Mouse (Mus musculus) heart, embryonic 15.5 days (tissue): Measurements from ENCODE around the gene Foxn3. TPM values are rescaled to one million over a fixed set of nuclear protein-coding genes. Genes with fewer than 3 reads are reported as not detected.

Source experiments
- ATAC-seq: fragments of 200-750 bp; cut with Nextera tagmentation; replicated peaks from 2 replicates; pipeline ENCODE4 v1.8.0; 2017; ENCODE audit warnings: low read depth, moderate TSS enrichment; ENCODE audit not compliant: insufficient number of reproducible peaks, insufficient read depth, low FRiP score
- H3K27ac ChIP-seq: fragments of 300-500 bp; sonication (generic); 2 replicates; pipeline ENCODE4 v1.5.1; 2015; ENCODE audit warnings: mild to moderate bottlenecking, inconsistent platforms
- H3K27me3 ChIP-seq: fragments of 300-500 bp; sonication (generic); 2 replicates; pipeline ENCODE4 v1.6.1; 2015; ENCODE audit warnings: inconsistent platforms
- H3K36me3 ChIP-seq: fragments of 300-500 bp; sonication (generic); 2 replicates; pipeline ENCODE4 v1.6.1; 2015; ENCODE audit warnings: mild to moderate bottlenecking, inconsistent platforms
- H3K4me1 ChIP-seq: fragments of 300-500 bp; sonication (generic); replicated peaks from 2 replicates; pipeline ENCODE4 v1.6.1; 2015; ENCODE audit warnings: inconsistent platforms
- H3K4me2 ChIP-seq: fragments of 300-500 bp; sonication (generic); 2 replicates; pipeline ENCODE4 v1.6.1; 2015; ENCODE audit warnings: inconsistent platforms, mild to moderate bottlenecking, moderate library complexity
- H3K4me3 ChIP-seq: fragments of 300-500 bp; sonication (generic); 2 replicates; pipeline ENCODE4 v1.5.1; 2015; ENCODE audit warnings: mild to moderate bottlenecking, inconsistent platforms
- H3K9ac ChIP-seq: fragments of 300-500 bp; sonication (generic); 2 replicates; pipeline ENCODE4 v1.6.1; 2015; ENCODE audit warnings: mild to moderate bottlenecking, inconsistent platforms
- H3K9me3 ChIP-seq: fragments of 300-500 bp; sonication (generic); replicated peaks from 2 replicates; pipeline ENCODE4 v1.6.1; 2016; ENCODE audit warnings: inconsistent platforms
- WGBS: fragments of 180-500 bp; shearing (Covaris S2); methylation state at CpG from one replicate; pipeline ENCODE4 v1.1.7; 2015; ENCODE audit warnings: mixed read lengths; 5-methylcytosine and 5-hydroxymethylcytosine counted together
- polyA plus RNA-seq: library from polyadenylated mRNA; unstranded; fragments of >200 nt; fragmentation: Nextera tagmentation; extraction: Ambion mirVana; gene quantifications from 2 replicates; pipeline ENCODE4 v1.2.1, GENCODE M21; 2015

Foxn3 gene
- polyA plus RNA-seq, 1 experiment from 2014 or later, result 57.5 TPM

- ATAC-seq, result no peak
- Histone ChIP-seq H3K4me2 (no peak overlapping the region), H3K36me3 (no peaks in the 10 kb centered on the region), H3K27me3 (no peaks in the 10 kb centered on the region), H3K9ac (no peak overlapping the region), H3K4me1 (0 out of 2 replicates have a peak, but pooled peaks cover 2% of the 10 kb centered on the region), H3K27ac (no peak overlapping the region), H3K9me3 (no peaks in the 10 kb centered on the region), H3K4me3 (no peak overlapping the region)
- 68% methylated on average over 3 of the region's 3 CpGs for WGBS
Measured at GRCm38 (mm10) chr12:99412496-99412895, 150.9 kb downstream of the Foxn3 start.

- H3K4me1 ChIP-seq, result peaks cover 5% of the 10 kb centered on the region; the same call in 1 of the 2 replicates
- H3K27ac ChIP-seq, result no peak overlapping the region
- H3K9me3 ChIP-seq, result no peaks in the 10 kb centered on the region
- H3K4me3 ChIP-seq, result no peak overlapping the region
- no peak overlapping the region for H3K4me2 ChIP-seq
- no peaks in the 10 kb centered on the region for H3K27me3 ChIP-seq
- WGBS, result 55% methylated on average over 7 of the region's 7 CpGs
- no peaks in the 10 kb centered on the region for H3K36me3 ChIP-seq
- no peak for ATAC-seq
- no peak overlapping the region for H3K9ac ChIP-seq
Measured at GRCm38 (mm10) chr12:99412034-99412433, 151.3 kb downstream of the Foxn3 start.

GRCm38 (mm10) chr12:99408651-99409050, 154.7 kb downstream of the Foxn3 start:
- Histone ChIP-seq H3K27me3 (no peaks in the 10 kb centered on the region), H3K9me3 (no peaks in the 10 kb centered on the region), H3K9ac (no peak overlapping the region), H3K4me1 (peaks cover 15% of the 10 kb centered on the region), H3K4me2 (no peak overlapping the region), H3K27ac (no peak overlapping the region), H3K4me3 (no peak overlapping the region), H3K36me3 (no peaks in the 10 kb centered on the region)
- WGBS, result 72% methylated on average over 3 of the region's 3 CpGs
- ATAC-seq, result no peak

GRCm38 (mm10) chr12:99408089-99408488, 155.3 kb downstream of the Foxn3 start:
- Histone ChIP-seq H3K4me3 (no peak overlapping the region), H3K36me3 (no peaks in the 10 kb centered on the region), H3K9ac (no peak overlapping the region), H3K4me2 (no peak overlapping the region), H3K9me3 (no peaks in the 10 kb centered on the region), H3K27me3 (no peaks in the 10 kb centered on the region), H3K27ac (no peak overlapping the region), H3K4me1 (peaks cover 15% of the 10 kb centered on the region)
- 81% methylated on average over 16 of the region's 16 CpGs for WGBS
- ATAC-seq, result no peak

GRCm38 (mm10) chr12:99407318-99407716, 156.1 kb downstream of the Foxn3 start:
- H3K4me3 ChIP-seq, result peak overlapping the region; percentile 33
- WGBS, result 46% methylated on average over 6 of the region's 6 CpGs

GRCm38 (mm10) chr12:99406697-99407317, 156.6 kb downstream of the Foxn3 start:
- Histone ChIP-seq H3K4me1 (peaks cover 15% of the 10 kb centered on the region), H3K9me3 (no peaks in the 10 kb centered on the region), H3K4me3 (peak overlapping the region; percentile 33), H3K27me3 (no peaks in the 10 kb centered on the region), H3K27ac (peak overlapping the region; percentile 68), H3K36me3 (no peaks in the 10 kb centered on the region), H3K4me2 (peak overlapping the region; percentile 49), H3K9ac (peak overlapping the region; percentile 13; the same call in 1 of the 2 replicates)
- WGBS, result 49% methylated on average over 15 of the region's 15 CpGs
- ATAC-seq, result no peak

More at GRCm38 (mm10) chr12:99407318-99407716, 156.1 kb downstream of the Foxn3 start:
- no peak for ATAC-seq
- H3K4me2 ChIP-seq, result peak overlapping the region; percentile 49
- H3K36me3 ChIP-seq, result no peaks in the 10 kb centered on the region
- no peaks in the 10 kb centered on the region for H3K27me3 ChIP-seq
- H3K9me3 ChIP-seq, result no peaks in the 10 kb centered on the region
- H3K27ac ChIP-seq, result peak overlapping the region; percentile 68
- 0 out of 2 replicates have a peak overlapping the region, but pooled peaks have one; percentile 13 for H3K9ac ChIP-seq
- peaks cover 15% of the 10 kb centered on the region for H3K4me1 ChIP-seq

GRCm38 (mm10) chr12:99406254-99406653, 157.1 kb downstream of the Foxn3 start:
- Histone ChIP-seq H3K36me3 (no peaks in the 10 kb centered on the region), H3K4me1 (peaks cover 15% of the 10 kb centered on the region), H3K9ac (no peak overlapping the region), H3K4me3 (no peak overlapping the region), H3K4me2 (no peak overlapping the region), H3K27me3 (no peaks in the 10 kb centered on the region), H3K9me3 (no peaks in the 10 kb centered on the region), H3K27ac (0 out of 2 replicates have a peak overlapping the region, but pooled peaks have one; percentile 68)
- 49% methylated on average over 9 of the region's 9 CpGs for WGBS
- no peak for ATAC-seq

- WGBS, result 78% methylated on average over 4 of the region's 4 CpGs
- Histone ChIP-seq H3K4me2 (no peak overlapping the region), H3K4me3 (no peak overlapping the region), H3K27me3 (no peaks in the 10 kb centered on the region), H3K9me3 (no peaks in the 10 kb centered on the region), H3K9ac (no peak overlapping the region), H3K27ac (no peak overlapping the region), H3K4me1 (peaks cover 15% of the 10 kb centered on the region), H3K36me3 (no peaks in the 10 kb centered on the region)
- ATAC-seq, result no peak
Measured at GRCm38 (mm10) chr12:99405401-99405800, 158.0 kb downstream of the Foxn3 start.

GRCm38 (mm10) chr12:99403004-99403403, 160.4 kb downstream of the Foxn3 start:
- no peak for ATAC-seq
- WGBS, result 86% methylated on average over 5 of the region's 5 CpGs

GRCm38 (mm10) chr12:99400907-99401306, 162.5 kb downstream of the Foxn3 start:
- no peaks in the 10 kb centered on the region for H3K36me3 ChIP-seq
- H3K4me2 ChIP-seq, result no peak overlapping the region
- H3K9me3 ChIP-seq, result no peaks in the 10 kb centered on the region
- H3K27me3 ChIP-seq, result no peaks in the 10 kb centered on the region
- H3K27ac ChIP-seq, result no peak overlapping the region
- peaks cover 4% of the 10 kb centered on the region for H3K4me1 ChIP-seq
- no peak overlapping the region for H3K4me3 ChIP-seq
- H3K9ac ChIP-seq, result no peak overlapping the region
- WGBS, result 91% methylated on average over 8 of the region's 8 CpGs
- ATAC-seq, result no peak

More at GRCm38 (mm10) chr12:99403004-99403403, 160.4 kb downstream of the Foxn3 start:
- no peak overlapping the region for H3K9ac ChIP-seq
- no peak overlapping the region for H3K4me2 ChIP-seq
- H3K4me3 ChIP-seq, result no peak overlapping the region
- H3K4me1 ChIP-seq, result peaks cover 19% of the 10 kb centered on the region
- H3K27me3 ChIP-seq, result no peaks in the 10 kb centered on the region
- no peaks in the 10 kb centered on the region for H3K36me3 ChIP-seq
- H3K27ac ChIP-seq, result no peak overlapping the region
- no peaks in the 10 kb centered on the region for H3K9me3 ChIP-seq

GRCm38 (mm10) chr12:99399575-99399974, 163.8 kb downstream of the Foxn3 start:
- no peak for ATAC-seq
- H3K27ac ChIP-seq, result no peak overlapping the region
- peaks cover 7% of the 10 kb centered on the region for H3K4me1 ChIP-seq
- no peak overlapping the region for H3K4me3 ChIP-seq
- H3K9ac ChIP-seq, result no peak overlapping the region
- H3K4me2 ChIP-seq, result no peak overlapping the region
- no peaks in the 10 kb centered on the region for H3K9me3 ChIP-seq
- no peaks in the 10 kb centered on the region for H3K27me3 ChIP-seq
- 73% methylated on average over 4 of the region's 4 CpGs for WGBS
- H3K36me3 ChIP-seq, result no peaks in the 10 kb centered on the region

GRCm38 (mm10) chr12:99396461-99396860, 166.9 kb downstream of the Foxn3 start:
- no peak for ATAC-seq
- WGBS, result 82% methylated on average over 1 of the region's 1 CpGs
- Histone ChIP-seq H3K9me3 (no peaks in the 10 kb centered on the region), H3K4me3 (no peak overlapping the region), H3K4me1 (peaks cover 19% of the 10 kb centered on the region), H3K4me2 (no peak overlapping the region), H3K27ac (no peak overlapping the region), H3K9ac (no peak overlapping the region), H3K27me3 (no peaks in the 10 kb centered on the region), H3K36me3 (no peaks in the 10 kb centered on the region)
